Mouse (Mus musculus) adrenal gland, postnatal 0 days (tissue): ENCODE data around the gene Adamts3. TPM values are rescaled to one million over a fixed set of nuclear protein-coding genes. Genes with fewer than 3 reads are reported as not detected.

Experiments
- polyA plus RNA-seq: library from polyadenylated mRNA; unstranded; fragments of >200 nt; fragmentation: Nextera tagmentation; extraction: Ambion mirVana; gene quantifications from 2 replicates; pipeline ENCODE4 v1.2.1, GENCODE M21; 2015

The Adamts3 gene
- polyA plus RNA-seq = 2.6 TPM in 2 replicates

DNA sequence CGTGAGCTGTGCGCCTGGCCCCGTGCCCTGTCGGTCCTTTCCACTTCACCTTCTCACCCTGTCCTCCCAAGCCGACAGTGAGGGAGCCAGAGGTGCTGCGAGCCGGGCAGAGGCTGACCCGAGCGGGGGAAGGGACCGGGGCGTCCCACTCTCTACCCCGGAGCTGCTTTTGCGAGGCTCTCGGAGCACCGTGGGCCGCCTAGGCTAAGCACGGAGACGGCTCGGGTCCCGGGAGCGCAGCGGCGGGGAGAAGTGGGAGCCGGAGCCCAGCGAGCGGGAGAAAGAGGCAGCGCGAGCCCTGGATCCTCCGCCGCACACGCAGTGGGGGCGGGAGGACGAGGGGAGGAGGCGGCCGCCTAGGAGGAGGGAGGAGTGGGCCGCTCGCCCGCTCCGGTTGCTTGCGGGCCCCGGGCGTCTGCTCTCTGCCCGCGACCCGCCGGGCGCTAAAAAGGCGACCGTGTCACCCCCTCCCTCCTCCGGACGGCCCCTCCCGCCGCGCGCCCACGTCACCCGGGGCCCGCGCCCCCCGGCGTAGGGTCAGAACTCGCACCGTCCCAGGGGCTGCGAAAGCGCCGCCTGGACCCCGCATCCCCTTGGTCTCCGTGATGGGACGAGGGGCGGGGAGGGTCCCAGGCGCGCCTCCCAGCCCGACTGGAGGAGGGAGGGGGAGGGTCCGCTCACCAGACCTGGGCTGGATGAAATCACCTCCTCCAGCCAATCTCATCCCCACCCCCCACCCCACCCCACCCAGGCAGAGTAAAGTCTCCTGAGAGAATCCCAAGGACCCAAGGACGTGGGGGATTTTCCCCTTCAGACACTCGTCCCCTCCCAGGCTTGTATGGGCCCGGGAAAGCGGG, at the start of gene Adamts3:
Adamts3 (minus strand) TSS at position 284 of the 857 bp plus-strand sequence.

